8 mouse cellular contexts compared by ENCODE assay signal in genomic region chr9:67435333-67436154, GRCm38 (mm10).
DNase-seq lines count a peak whose midpoint lies in the region; ATAC-seq lines count a peak whose summit lies in the region.
"Had no signal": no experiment of that assay in that cellular context is flagged by ENCODE, and none has a peak within 500 bp of the region (broad histone marks: within the 10 kb centered on the region; RNA-seq: fewer than 3 reads in every experiment).

No protein-coding gene starts in this region.

- H3K9me3 ChIP-seq in hindbrain, embryonic 12.5 days (replicated peaks), result no peaks in the 10 kb centered on the region
- no peaks in the 10 kb centered on the region for H3K9me3 ChIP-seq in midbrain, embryonic 11.5 days (ENCODE audit: control insufficient read depth, low read length)

- peak; percentile 16 for DNase-seq in right cerebral cortex, adult 18-20 months
- no peak for DNase-seq in right cerebral cortex, adult 2 months (ENCODE audit: low spot score in 2 of 2)
- DNase-seq in gastrocnemius, adult 18-20 months (ENCODE audit: low spot score), result peak; percentile 35
- DNase-seq in midbrain, embryonic 11.5 days (ENCODE audit: low spot score, missing footprints), result no peak
- DNase-seq in cerebellum, adult 9-10 months, result no peak
- DNase-seq in thymus, postnatal 4 days, result no peak

- ATAC-seq in hindbrain, embryonic 12.5 days (ENCODE audit: low FRiP score), result no peak
- peak; percentile 52; the same call in 1 of the 2 replicates for ATAC-seq in midbrain, embryonic 11.5 days (ENCODE audit: low FRiP score)

- H3K27me3 ChIP-seq in hindbrain, embryonic 12.5 days, result no peaks in the 10 kb centered on the region
- H3K27me3 ChIP-seq in midbrain, embryonic 11.5 days (ENCODE audit: control insufficient read depth, insufficient read depth, low read length), result no peaks in the 10 kb centered on the region

- H3K27ac ChIP-seq in hindbrain, embryonic 12.5 days, result peak overlapping the region; percentile 31; the same call in 1 of the 2 replicates
- H3K27ac ChIP-seq in midbrain, embryonic 11.5 days (ENCODE audit: low read depth, low read length), result peak overlapping the region; percentile 68
- H3K27ac ChIP-seq: macrophage had no signal

- H3K36me3 ChIP-seq in hindbrain, embryonic 12.5 days, result no peaks in the 10 kb centered on the region
- H3K36me3 ChIP-seq in midbrain, embryonic 11.5 days (ENCODE audit: control insufficient read depth, insufficient read depth, low read length), result no peaks in the 10 kb centered on the region

- WGBS in hindbrain, embryonic 12.5 days, result 41% methylated on average over 10 of the region's 10 CpGs
- 32% methylated on average over 10 of the region's 10 CpGs for WGBS in midbrain, embryonic 11.5 days

- H3K4me1 ChIP-seq in hindbrain, embryonic 12.5 days, result peaks cover 14% of the 10 kb centered on the region
- peaks cover 9% of the 10 kb centered on the region; the same call in 1 of the 2 replicates for H3K4me1 ChIP-seq in midbrain, embryonic 11.5 days (ENCODE audit: control insufficient read depth, insufficient read depth, low read length)

- no peak overlapping the region for H3K4me2 ChIP-seq in hindbrain, embryonic 12.5 days (replicated peaks)
- peak overlapping the region; percentile 20 for H3K4me2 ChIP-seq in midbrain, embryonic 11.5 days

- H3K9ac ChIP-seq in hindbrain, embryonic 12.5 days, result no peak overlapping the region
- H3K9ac ChIP-seq in midbrain, embryonic 11.5 days (ENCODE audit: low read length), result peak overlapping the region; percentile 40; the same call in 1 of the 2 replicates

- no peak overlapping the region for H3K4me3 ChIP-seq in hindbrain, embryonic 12.5 days
- H3K4me3 ChIP-seq in midbrain, embryonic 11.5 days (ENCODE audit: low read depth, low read length), result no peak overlapping the region

Comparison
In these comparisons a context has a peak if more than half of its experiments do, and no peak if none do; other contexts are left out.
1. DNase-seq: peak in right cerebral cortex, adult 18-20 months (single experiment) and gastrocnemius, adult 18-20 months (single experiment); none in right cerebral cortex, adult 2 months (0 of 2), midbrain, embryonic 11.5 days (single experiment), cerebellum, adult 9-10 months (single experiment) and thymus, postnatal 4 days (single experiment).